Mouse (Mus musculus) forebrain, embryonic 13.5 days (tissue): ENCODE results near the gene Prrc2b. TPM values are rescaled to one million over a fixed set of nuclear protein-coding genes. Genes with fewer than 3 reads are reported as not detected.

ENCODE experiments used
- ATAC-seq: fragments of 200-750 bp; cut with Nextera tagmentation; 2 replicates; pipeline ENCODE4 v1.8.0; 2017
- H3K27ac ChIP-seq: fragments of 300-500 bp; sonication (generic); 2 replicates; pipeline ENCODE4 v1.5.1; 2015; ENCODE audit warnings: inconsistent platforms, mild to moderate bottlenecking, moderate library complexity
- H3K27me3 ChIP-seq: fragments of 300-500 bp; sonication (generic); 2 replicates; pipeline ENCODE4 v1.6.1; 2015; ENCODE audit warnings: mild to moderate bottlenecking, inconsistent platforms
- H3K36me3 ChIP-seq: fragments of 300-500 bp; sonication (generic); 2 replicates; pipeline ENCODE4 v1.6.1; 2015; ENCODE audit warnings: mild to moderate bottlenecking, inconsistent platforms; ENCODE audit not compliant: poor library complexity, severe bottlenecking
- H3K4me1 ChIP-seq: fragments of 300-500 bp; sonication (generic); 2 replicates; pipeline ENCODE4 v1.6.1; 2015; ENCODE audit warnings: inconsistent platforms
- H3K4me2 ChIP-seq: fragments of 300-500 bp; sonication (generic); 2 replicates; pipeline ENCODE4 v1.6.1; 2015; ENCODE audit warnings: inconsistent platforms, mild to moderate bottlenecking, moderate library complexity
- H3K4me3 ChIP-seq: fragments of 300-500 bp; sonication (generic); 2 replicates; pipeline ENCODE4 v1.5.1; 2015; ENCODE audit warnings: mild to moderate bottlenecking, inconsistent platforms
- H3K9ac ChIP-seq: fragments of 300-500 bp; sonication (generic); 2 replicates; pipeline ENCODE4 v1.6.1; 2015; ENCODE audit warnings: mild to moderate bottlenecking, inconsistent platforms
- H3K9me3 ChIP-seq: fragments of 300-500 bp; sonication (generic); replicated peaks from 2 replicates; pipeline ENCODE4 v1.6.1; 2016; ENCODE audit warnings: inconsistent platforms
- WGBS: fragments of 180-500 bp; shearing (Covaris S2); methylation state at CpG from one replicate; pipeline ENCODE4 v1.1.7; 2015; 5-methylcytosine and 5-hydroxymethylcytosine counted together
- polyA plus RNA-seq: library from polyadenylated mRNA; unstranded; fragments of >200 nt; fragmentation: Nextera tagmentation; extraction: Ambion mirVana; gene quantifications from 2 replicates; pipeline ENCODE4 v1.2.1, GENCODE M21; 2015

The Prrc2b gene
- polyA plus RNA-seq, 1 experiment from 2014 or later, result 53.0 TPM

DNA sequence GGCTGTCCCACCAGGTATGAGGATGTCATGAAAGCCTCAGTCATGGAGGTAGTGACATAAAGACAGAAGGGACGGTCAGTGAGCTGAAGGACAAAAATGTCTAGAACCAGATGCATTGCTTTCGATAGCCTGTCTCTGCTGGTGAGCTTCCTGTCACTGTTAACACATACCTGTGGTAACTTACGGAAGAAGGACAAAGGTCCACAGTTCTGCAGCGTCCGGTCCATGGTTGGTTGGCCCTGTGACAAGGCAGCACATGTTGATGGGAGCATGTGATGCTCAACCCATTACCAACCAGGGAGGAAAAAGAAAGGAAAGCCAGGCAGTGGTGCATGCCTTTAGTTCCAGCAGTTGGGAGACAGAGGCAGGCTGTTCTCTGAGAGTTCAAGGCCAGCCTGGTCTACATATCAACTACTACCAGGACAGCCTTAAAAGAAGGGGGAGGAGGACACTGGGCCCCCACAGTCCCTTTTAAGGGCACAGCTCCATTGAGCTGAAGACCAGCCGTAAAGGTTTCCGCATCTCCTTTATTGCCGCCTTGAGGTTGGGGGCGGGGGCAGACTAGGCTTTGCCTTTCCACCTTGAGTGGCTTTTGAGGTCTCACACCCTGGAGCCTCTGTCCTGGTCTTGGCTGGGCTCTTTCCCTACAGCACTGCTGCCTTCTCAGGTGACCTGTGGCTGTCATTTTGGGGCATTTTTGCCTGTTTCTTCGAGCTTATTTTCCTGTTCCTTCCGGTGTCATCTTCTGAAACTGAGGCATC, 14.3 kb downstream of the Prrc2b start:
- Histone ChIP-seq H3K9me3 (no peaks in the 10 kb centered on the region), H3K36me3 (peaks cover 8% of the 10 kb centered on the region), H3K27me3 (no peaks in the 10 kb centered on the region), H3K4me3 (no peak overlapping the region), H3K9ac (no peak overlapping the region), H3K4me1 (peaks cover 76% of the 10 kb centered on the region), H3K27ac (no peak overlapping the region; the same call in 1 of the 2 replicates), H3K4me2 (no peak overlapping the region)
- ATAC-seq, result no peak
- 90% methylated on average over 11 of the region's 11 CpGs for WGBS

DNA sequence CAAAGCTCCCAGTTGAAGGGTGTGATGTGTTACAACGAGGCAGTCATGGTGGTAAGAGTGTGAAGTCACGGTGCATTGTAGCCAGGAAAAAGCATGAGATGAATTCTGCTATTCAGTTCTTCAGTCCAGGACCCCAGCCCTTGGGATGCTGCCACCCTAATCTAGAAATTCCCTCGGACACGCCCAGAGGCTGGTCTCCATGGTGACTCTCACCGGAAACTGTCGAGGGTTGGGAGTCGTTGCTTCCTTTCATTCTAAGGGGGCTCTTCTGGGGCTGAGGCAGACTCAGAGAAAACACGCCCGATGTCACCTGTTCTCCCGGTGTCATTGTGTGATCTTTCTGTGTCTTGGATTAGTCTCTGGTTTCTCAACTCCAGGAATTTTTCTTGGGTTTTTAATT, 15.7 kb downstream of the Prrc2b start:
- WGBS, result 4% methylated on average over 10 of the region's 10 CpGs
- no peak for ATAC-seq
- peaks cover 78% of the 10 kb centered on the region for H3K4me1 ChIP-seq

DNA sequence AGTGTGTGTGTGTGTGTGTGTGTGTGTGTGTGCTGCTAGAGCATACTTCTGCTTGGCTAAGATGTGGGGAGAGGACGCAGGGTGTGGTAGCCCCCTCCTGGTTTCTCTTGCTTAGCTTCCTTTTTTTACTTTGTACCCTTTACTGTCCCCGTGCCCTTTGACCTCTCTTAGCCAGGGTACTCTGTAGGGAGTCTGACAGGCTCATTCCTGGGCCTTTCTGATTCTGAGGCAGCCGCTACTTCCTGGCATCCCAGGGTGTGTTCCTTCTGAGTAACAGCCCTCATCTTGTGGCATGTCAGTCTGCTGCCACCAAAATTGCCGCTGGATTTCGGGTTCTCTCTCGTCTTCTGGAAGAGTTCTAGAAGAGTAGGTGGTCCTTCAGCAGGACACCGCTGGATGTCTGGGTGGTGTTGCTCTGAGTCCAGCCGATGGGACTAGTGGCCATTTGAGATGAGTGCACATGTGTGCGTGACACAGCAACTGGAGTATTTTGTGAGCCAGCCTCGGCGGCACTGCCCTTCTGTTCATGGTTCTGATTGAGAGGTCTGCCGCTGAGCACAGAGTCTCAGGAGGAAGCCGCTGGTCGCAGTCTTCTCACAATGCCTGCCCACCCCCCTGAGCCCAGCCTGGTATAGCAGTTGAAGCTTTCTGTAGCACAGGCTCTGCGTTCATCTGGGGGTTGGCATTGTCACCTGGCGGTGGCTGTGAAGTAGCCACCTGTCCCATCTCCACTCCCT, 16.3 kb downstream of the Prrc2b start:
- WGBS, result 12% methylated on average over 16 of the region's 16 CpGs
- no peaks in the 10 kb centered on the region for H3K27me3 ChIP-seq
- H3K36me3 ChIP-seq, result peaks cover 3% of the 10 kb centered on the region; the same call in 1 of the 2 replicates
- peaks cover 84% of the 10 kb centered on the region for H3K4me1 ChIP-seq
- peak; percentile 16; the same call in 1 of the 2 replicates for ATAC-seq
- peak overlapping the region; percentile 87 for H3K27ac ChIP-seq
- H3K4me2 ChIP-seq, result peak overlapping the region; percentile 52
- no peaks in the 10 kb centered on the region for H3K9me3 ChIP-seq
- H3K9ac ChIP-seq, result peak overlapping the region; percentile 36
- peak overlapping the region; percentile 7 for H3K4me3 ChIP-seq

More for the DNA sequence above, 15.7 kb downstream of the Prrc2b start:
- Histone ChIP-seq H3K27me3 (no peaks in the 10 kb centered on the region), H3K4me2 (peak overlapping the region; percentile 52), H3K36me3 (peaks cover 3% of the 10 kb centered on the region; the same call in 1 of the 2 replicates), H3K27ac (peak overlapping the region; percentile 87), H3K9ac (peak overlapping the region; percentile 36; the same call in 1 of the 2 replicates), H3K9me3 (no peaks in the 10 kb centered on the region), H3K4me3 (no peak overlapping the region)

DNA sequence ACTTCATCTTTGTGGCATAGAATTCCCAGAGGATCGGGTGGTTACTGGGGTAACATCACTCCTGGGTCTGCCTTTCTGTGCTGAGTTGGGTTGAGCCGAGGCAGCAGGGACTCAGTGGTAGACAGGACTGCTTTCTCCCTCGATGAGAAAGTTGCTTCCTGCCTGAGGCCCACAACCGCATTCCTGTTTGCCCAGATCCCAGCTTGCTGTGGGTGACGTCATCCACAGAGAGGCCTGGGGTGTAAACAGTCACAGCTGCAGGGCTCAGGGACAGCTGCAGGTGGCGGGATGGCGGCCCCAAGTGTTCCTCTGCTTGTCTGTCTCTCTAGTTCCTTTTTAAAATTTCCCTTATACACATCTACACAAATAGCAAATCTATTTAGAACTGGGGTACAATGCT, 16.9 kb downstream of the Prrc2b start:
- peak overlapping the region; percentile 87 for H3K27ac ChIP-seq
- H3K9ac ChIP-seq, result peak overlapping the region; percentile 36
- ATAC-seq, result peak; percentile 72
- 0 out of 2 replicates have a peak, but pooled peaks cover under 1% of the 10 kb centered on the region for H3K36me3 ChIP-seq
- no peaks in the 10 kb centered on the region for H3K27me3 ChIP-seq
- no peaks in the 10 kb centered on the region for H3K9me3 ChIP-seq
- peak overlapping the region; percentile 52 for H3K4me2 ChIP-seq
- H3K4me1 ChIP-seq, result peaks cover 82% of the 10 kb centered on the region
- peak overlapping the region; percentile 7 for H3K4me3 ChIP-seq
- 2% methylated on average over 7 of the region's 7 CpGs for WGBS

DNA sequence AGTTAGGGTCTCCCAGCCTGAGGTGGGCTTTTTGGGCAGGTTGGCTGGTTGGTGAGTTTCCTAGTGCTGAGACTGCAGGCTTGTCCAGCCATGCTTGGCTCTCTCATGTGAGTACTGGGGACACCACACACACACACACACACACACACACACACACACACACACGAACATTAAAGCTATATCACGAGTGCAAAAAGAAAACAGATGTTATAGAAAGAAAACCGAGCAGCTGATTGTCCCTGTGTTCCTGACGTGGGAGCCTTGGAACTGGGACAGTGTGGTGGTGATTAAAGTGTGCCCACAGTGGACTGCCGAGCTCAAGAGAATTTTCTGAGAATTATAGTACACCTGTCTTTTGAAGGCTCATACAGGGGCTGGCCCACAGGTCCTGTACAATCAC, 18.4 kb downstream of the Prrc2b start:
- no peaks in the 10 kb centered on the region for H3K36me3 ChIP-seq
- H3K9ac ChIP-seq, result no peak overlapping the region
- H3K4me3 ChIP-seq, result no peak overlapping the region
- no peak for ATAC-seq
- H3K4me2 ChIP-seq, result no peak overlapping the region
- WGBS, result 79% methylated on average over 5 of the region's 5 CpGs
- peaks cover 80% of the 10 kb centered on the region for H3K4me1 ChIP-seq
- H3K27ac ChIP-seq, result 0 out of 2 replicates have a peak overlapping the region, but pooled peaks have one; percentile 17
- no peaks in the 10 kb centered on the region for H3K27me3 ChIP-seq
- no peaks in the 10 kb centered on the region for H3K9me3 ChIP-seq

DNA sequence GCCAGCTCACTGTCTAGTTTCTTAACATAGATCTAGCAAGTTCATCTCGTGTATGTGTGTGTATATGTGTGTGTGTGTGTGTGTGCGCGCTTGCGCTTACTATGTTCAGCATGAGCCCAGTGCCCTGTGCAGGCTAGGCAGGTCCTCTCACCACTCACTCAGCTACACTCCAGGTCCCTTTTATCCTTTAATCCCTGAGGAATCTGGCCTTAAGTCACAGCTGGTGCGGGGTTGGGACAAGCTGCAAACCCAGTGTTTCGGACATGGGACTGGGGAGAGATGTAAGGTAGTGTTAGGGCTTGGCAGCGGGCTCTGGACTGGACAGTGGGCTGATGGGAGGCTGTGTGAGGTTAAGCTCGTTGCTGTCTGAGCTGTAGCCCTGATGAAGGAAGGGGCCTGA, 19.1 kb downstream of the Prrc2b start:
- Histone ChIP-seq H3K27me3 (no peaks in the 10 kb centered on the region), H3K4me3 (no peak overlapping the region), H3K4me1 (peaks cover 80% of the 10 kb centered on the region), H3K9ac (no peak overlapping the region), H3K27ac (peak overlapping the region; percentile 36; the same call in 1 of the 2 replicates), H3K36me3 (no peaks in the 10 kb centered on the region), H3K4me2 (no peak overlapping the region), H3K9me3 (no peaks in the 10 kb centered on the region)
- 63% methylated on average over 8 of the region's 8 CpGs for WGBS
- no peak for ATAC-seq

DNA sequence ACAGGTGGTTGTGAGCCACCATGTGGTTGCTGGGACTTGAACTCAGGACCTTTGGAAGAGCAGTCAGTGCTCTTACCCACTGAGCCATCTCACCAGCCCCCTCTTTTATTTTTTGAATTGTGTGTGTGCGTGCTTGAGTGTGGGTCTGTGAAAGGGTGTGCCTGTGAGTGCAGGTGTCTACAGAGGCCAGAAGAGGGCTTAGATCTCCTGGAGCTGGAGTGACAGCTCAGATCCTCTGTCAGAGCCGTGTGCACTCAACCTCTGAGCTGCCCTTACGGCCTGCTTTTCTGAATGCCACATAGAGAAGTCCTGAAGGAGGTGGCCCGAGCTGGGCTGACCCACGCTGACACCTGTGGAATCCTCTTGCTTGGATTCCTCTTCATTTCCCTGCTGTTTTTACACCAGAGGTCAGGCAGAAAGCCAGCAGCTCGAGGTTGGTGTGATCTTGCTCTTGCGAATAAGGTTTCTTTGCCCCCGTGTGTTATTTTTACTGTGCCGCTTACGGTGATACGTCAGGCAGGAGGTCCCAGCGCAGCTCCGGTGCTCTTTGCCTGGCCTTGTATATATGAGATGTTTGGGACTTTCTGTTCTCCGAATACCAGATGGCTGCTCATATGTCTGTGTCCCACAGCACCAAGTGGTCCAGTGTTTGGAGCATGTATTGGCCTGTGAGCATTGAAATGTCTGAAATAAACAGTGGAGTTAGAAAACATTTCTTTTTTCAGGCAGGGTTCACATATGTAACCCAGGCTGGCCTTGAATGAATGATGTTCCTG, 21.0 kb downstream of the Prrc2b start:
- Histone ChIP-seq H3K9ac (no peak overlapping the region), H3K9me3 (no peaks in the 10 kb centered on the region), H3K4me3 (no peak overlapping the region), H3K36me3 (no peaks in the 10 kb centered on the region), H3K27me3 (no peaks in the 10 kb centered on the region), H3K4me2 (no peak overlapping the region), H3K27ac (peak overlapping the region; percentile 31; the same call in 1 of the 2 replicates), H3K4me1 (peaks cover 73% of the 10 kb centered on the region)
- no peak for ATAC-seq
- WGBS, result 86% methylated on average over 14 of the region's 14 CpGs

DNA sequence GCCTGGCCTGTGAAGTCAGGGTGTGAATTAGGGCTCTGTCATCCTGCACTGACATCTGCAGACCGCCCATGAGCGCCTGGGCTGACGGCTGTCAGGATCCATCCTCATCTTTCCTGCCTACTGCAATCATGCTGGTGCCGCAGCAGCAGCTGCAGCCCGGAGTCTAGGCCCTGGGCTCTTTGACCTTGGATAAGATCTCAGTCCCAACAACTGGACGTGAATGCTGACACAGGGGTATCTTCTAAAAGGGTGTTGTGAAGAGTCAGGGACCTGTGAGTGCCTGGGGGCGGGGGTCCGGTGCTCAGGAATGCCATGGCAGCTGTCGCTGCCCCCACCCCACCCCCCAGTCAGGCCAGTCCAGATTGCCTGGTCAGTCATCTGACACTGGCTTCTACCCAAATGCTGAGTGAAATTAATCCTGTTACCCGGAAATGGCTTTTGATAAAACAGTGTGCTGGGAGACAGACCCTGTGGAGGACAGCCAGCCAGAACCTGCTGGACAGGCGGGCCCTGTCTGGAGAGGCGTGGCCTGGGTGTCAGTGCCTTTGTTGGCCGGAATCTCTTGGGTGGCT, 23.4 kb downstream of the Prrc2b start:
- Histone ChIP-seq H3K9ac (peak overlapping the region; percentile 35), H3K9me3 (no peaks in the 10 kb centered on the region), H3K27ac (peak overlapping the region; percentile 89), H3K27me3 (no peaks in the 10 kb centered on the region), H3K4me1 (peaks cover 72% of the 10 kb centered on the region), H3K4me2 (peak overlapping the region; percentile 47), H3K4me3 (no peak overlapping the region), H3K36me3 (no peaks in the 10 kb centered on the region)
- 8% methylated on average over 13 of the region's 13 CpGs for WGBS
- peak; percentile 67 for ATAC-seq

DNA sequence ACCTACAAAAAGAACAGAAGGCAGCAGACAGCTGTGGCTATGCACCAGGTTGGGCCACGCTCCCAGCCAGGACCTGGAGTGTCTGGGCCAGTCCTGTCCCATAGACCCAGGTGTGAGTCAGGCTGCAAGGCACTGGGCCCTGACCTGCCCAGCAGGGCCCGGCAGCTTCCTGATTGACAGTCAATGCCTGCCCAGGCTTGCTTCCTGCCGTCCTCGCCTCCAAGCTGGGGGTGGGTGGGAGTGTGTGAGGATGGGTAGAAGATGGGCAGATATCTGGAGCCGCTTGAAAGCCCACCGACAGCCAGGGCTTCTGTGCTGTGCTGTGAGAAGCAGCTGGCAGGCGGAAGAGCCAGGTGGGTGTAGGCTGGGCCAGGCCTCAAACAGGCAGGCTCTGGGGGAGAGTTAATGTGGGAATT, 24.2 kb downstream of the Prrc2b start:
- H3K27ac ChIP-seq, result peak overlapping the region; percentile 89
- peak; percentile 62 for ATAC-seq
- no peak overlapping the region for H3K4me3 ChIP-seq
- H3K27me3 ChIP-seq, result no peaks in the 10 kb centered on the region
- H3K4me1 ChIP-seq, result peaks cover 70% of the 10 kb centered on the region
- 44% methylated on average over 7 of the region's 7 CpGs for WGBS
- H3K36me3 ChIP-seq, result no peaks in the 10 kb centered on the region
- peak overlapping the region; percentile 35 for H3K9ac ChIP-seq
- H3K9me3 ChIP-seq, result no peaks in the 10 kb centered on the region
- peak overlapping the region; percentile 47 for H3K4me2 ChIP-seq

DNA sequence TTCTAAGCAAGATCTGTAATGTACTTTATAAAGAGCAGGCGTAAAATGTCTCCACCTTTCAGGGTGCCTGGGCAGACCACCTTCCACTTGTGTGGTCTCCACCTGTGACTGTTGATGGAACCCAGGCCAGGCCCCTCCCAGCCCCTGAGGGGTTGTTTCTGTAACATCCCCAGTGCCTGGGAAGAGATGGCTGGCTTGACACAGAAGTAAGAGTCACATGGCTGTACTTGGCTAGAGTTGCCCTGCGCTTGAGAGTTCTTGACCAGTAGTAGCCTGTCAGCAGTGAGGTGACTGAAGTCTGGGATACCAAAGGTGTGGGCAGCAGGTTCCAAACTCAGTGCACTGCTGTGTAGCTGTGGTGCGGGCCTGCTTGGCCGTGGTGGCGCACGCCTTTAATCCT, 24.6 kb downstream of the Prrc2b start:
- WGBS, result 94% methylated on average over 6 of the region's 6 CpGs

DNA sequence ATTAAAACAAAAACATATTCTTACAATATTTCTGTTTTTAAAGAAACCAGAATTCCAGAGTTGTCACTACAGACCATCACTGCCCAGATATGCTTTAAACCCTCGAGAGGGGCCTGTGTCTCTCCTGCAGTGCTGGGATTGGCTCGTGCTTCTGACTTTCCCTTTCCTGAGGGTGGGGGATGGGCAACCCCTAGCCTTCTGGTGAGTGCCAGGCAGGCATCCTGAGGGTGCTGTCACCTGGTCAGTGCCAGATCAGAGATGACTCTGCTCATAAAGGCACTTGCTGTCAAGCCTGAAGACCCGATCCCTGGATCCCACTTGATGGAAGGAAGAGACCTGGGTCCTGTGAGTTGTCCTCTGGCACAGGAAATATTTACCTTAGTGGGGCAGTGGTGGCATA, 26.0 kb downstream of the Prrc2b start:
- ATAC-seq, result no peak
- Histone ChIP-seq H3K27ac (no peak overlapping the region), H3K9me3 (no peaks in the 10 kb centered on the region), H3K9ac (no peak overlapping the region), H3K36me3 (no peaks in the 10 kb centered on the region), H3K27me3 (no peaks in the 10 kb centered on the region), H3K4me2 (no peak overlapping the region), H3K4me3 (no peak overlapping the region), H3K4me1 (peaks cover 76% of the 10 kb centered on the region)
- WGBS, result 41% methylated on average over 3 of the region's 3 CpGs

More for the DNA sequence above, 24.6 kb downstream of the Prrc2b start:
- peaks cover 69% of the 10 kb centered on the region for H3K4me1 ChIP-seq
- no peak for ATAC-seq
- peak overlapping the region; percentile 47; the same call in 1 of the 2 replicates for H3K4me2 ChIP-seq
- no peak overlapping the region for H3K4me3 ChIP-seq
- no peaks in the 10 kb centered on the region for H3K36me3 ChIP-seq
- no peaks in the 10 kb centered on the region for H3K9me3 ChIP-seq
- no peaks in the 10 kb centered on the region for H3K27me3 ChIP-seq
- peak overlapping the region; percentile 89 for H3K27ac ChIP-seq
- H3K9ac ChIP-seq, result peak overlapping the region; percentile 35; the same call in 1 of the 2 replicates
